Mouse (Mus musculus): ENCODE measurements around the gene Gm14525.

Gm14525 gene

GRCm38 (mm10) chrX:26702538-26702937 lies at the start of gene Gm14525:
Gm14525 (minus strand) TSS chrX:26702638.
- in situ Hi-C loops (cut with MboI, MseI) = loop anchor here in 1 of 2 experiments (25.0 kb wide), 1 partner anchor 1415 kb away; no protein-coding TSS in a partner anchor

All from T-helper 17 cell (primary cell).